27 mouse cellular contexts compared by ENCODE assay signal in the genomic region with DNA sequence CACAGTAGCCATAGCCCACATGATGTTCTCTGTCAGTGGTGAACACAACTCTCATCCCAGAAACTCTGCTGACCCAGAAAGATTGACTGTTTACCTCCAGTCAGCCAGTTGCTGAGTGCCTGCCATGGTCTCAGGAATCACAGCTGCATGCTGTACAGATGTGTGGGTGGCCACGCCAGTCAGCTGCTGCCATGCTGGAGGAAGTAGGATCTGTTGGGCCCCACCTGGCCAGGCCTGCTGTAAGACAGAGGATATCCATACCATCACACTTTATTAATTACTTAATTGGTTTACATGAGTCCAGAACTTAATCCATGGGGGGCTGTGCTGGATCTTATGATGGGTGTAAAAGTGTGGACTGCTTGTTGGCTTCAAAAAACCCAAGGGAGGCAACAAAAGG. TPM values are rescaled to one million over a fixed set of nuclear protein-coding genes. Genes with fewer than 3 reads are reported as not detected.
DNase-seq lines count a peak whose midpoint lies in the region; ATAC-seq lines count a peak whose summit lies in the region.
"Had no signal": no experiment of that assay in that cellular context is flagged by ENCODE, and none has a peak within 500 bp of the region (broad histone marks: within the 10 kb centered on the region; RNA-seq: fewer than 3 reads in every experiment).

No protein-coding gene starts in this region.

- H3K36me3 ChIP-seq in splenic B cell, adult 2 months (ENCODE audit: control insufficient read depth, insufficient read depth, low read length, poor library complexity, severe bottlenecking), result 0 out of 2 replicates have a peak, but pooled peaks cover 2% of the 10 kb centered on the region

- 0 out of 2 replicates have a peak, but pooled peaks have one; percentile 22 for ATAC-seq in monocyte, adult 5-6 weeks (replicated peaks; ENCODE audit: insufficient number of reproducible peaks, low FRiP score, low TSS enrichment, poor library complexity, severe bottlenecking)
- ATAC-seq: forebrain, postnatal 0 days; hindbrain, embryonic 16.5 days had no signal

- DNase-seq in heart, postnatal 10 days, result peak; percentile 47 to 52
- no peak for DNase-seq in heart, postnatal 4 days
- peak; percentile 45 to 47 for DNase-seq in B cell, adult 2 months
- peak; percentile 55 for DNase-seq in splenic B cell, adult 2 months (ENCODE audit: low read depth, low spot score)
- no peak for DNase-seq in cerebellum, adult 11 months
- DNase-seq in kidney, adult 8-10 months, result no peak
- DNase-seq: adrenal gland, postnatal 10 days; cerebellum, adult 9-11 months; forebrain, postnatal 0 days; gastrocnemius, postnatal 14 days; heart, adult 18-20 months; kidney, adult 18-20 months; kidney, postnatal 36 days; layer of hippocampus, postnatal 36 days; liver; lung, adult 2 months; lung, postnatal 10 days; midbrain, embryonic 14.5 days; thymus, adult 2 months; thymus, postnatal 4 days had no signal

- no peaks in the 10 kb centered on the region for H3K27me3 ChIP-seq in splenic B cell, adult 2 months (ENCODE audit: control insufficient read depth, insufficient read depth, low read length, poor library complexity, severe bottlenecking)
- H3K27me3 ChIP-seq: embryonic facial prominence, embryonic 15.5 days; forebrain, embryonic 12.5 days had no signal

- intact Hi-C loops in heart, postnatal 10 days (cut with DNase I), result no loop called here

RNA-seq across cellular contexts. Expression of gene Clec2l, which starts 58.5 kb away (rescaled TPM):
- 1 to 10 TPM; 2.8 to 3.3 TPM for total RNA-seq in heart, postnatal 10 days (2021)
- total RNA-seq in heart, postnatal 4 days (2021), result 1 to 10 TPM; 4.8 to 4.9 TPM
- total RNA-seq in monocyte, adult 5-6 weeks (2017), result not detected in 3 replicates
- total RNA-seq: common myeloid progenitor, adult 5-6 weeks; G1E; neutrophil, adult 5-6 weeks had no signal

Comparison
In these comparisons a context has a peak if more than half of its experiments do, and no peak if none do; other contexts are left out.
1. DNase-seq: peak in heart, postnatal 10 days (2 of 2), B cell, adult 2 months (2 of 2) and splenic B cell, adult 2 months (single experiment); none in heart, postnatal 4 days (single experiment), cerebellum, adult 11 months (single experiment) and kidney, adult 8-10 months (0 of 2).